Mouse (Mus musculus): ENCODE data around the gene Olfr1260.

DNA sequence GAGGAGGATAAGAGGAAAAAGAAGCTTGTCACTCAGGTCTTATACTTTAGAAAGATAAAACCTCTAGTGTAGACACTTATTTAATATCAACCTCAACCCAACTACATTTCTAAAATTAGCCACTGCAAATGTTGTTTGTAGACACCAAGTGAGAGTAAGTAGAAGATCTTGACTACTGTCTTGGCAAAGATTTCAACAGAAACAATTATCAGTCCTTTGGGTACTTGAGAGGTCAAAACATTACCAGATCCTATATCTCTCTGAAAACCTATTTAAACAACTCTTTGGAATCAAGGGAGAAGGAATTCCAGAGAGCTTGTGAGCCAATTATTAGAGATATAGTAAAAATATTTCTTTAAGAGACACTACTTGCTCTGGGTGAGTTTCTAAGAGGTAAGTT, 16.8 kb downstream of the Olfr1260 start, which contains the start of gene Olfr1261:
- TF ChIP-seq GATA1 (IDR thresholded peaks at IDR 0.05; ENCODE audit: borderline replicate concordance, low read length) (no peak), FLI1 (IDR thresholded peaks at IDR 0.05; ENCODE audit: low read length) (no peak)
